Mouse (Mus musculus) brain, embryonic 14.5 days (tissue): ENCODE results near the gene Aff3.

Experiments used
- CTCF ChIP-seq: fragments of 200-500 bp; IDR thresholded peaks from 2 replicates; pipeline ENCODE4 v1.5.1; 2012; ENCODE audit warnings: inconsistent platforms, mild to moderate bottlenecking, moderate library complexity, borderline replicate concordance; ENCODE audit not compliant: insufficient read depth, insufficient read length; ENCODE audit errors: extremely low read depth
- POLR2A ChIP-seq: fragments of 200-500 bp; IDR thresholded peaks from 2 replicates; pipeline ENCODE4 v1.6.1; 2012; ENCODE audit warnings: mild to moderate bottlenecking, inconsistent platforms, borderline replicate concordance; ENCODE audit not compliant: poor library complexity, insufficient read depth, insufficient read length, severe bottlenecking; ENCODE audit errors: extremely low read depth

- TF ChIP-seq CTCF (no peak), POLR2A (no peak)
These were observed 35.7 kb downstream of the Aff3 start for GRCm38 (mm10) chr1:38628901-38629585.
